Mouse (Mus musculus): ENCODE results near the gene Lin28b. TPM values are rescaled to one million over a fixed set of nuclear protein-coding genes. Genes with fewer than 3 reads are reported as not detected.

Lin28b gene
- polyA plus RNA-seq, 1 experiment from 2014 or later: 1.2 TPM

DNA sequence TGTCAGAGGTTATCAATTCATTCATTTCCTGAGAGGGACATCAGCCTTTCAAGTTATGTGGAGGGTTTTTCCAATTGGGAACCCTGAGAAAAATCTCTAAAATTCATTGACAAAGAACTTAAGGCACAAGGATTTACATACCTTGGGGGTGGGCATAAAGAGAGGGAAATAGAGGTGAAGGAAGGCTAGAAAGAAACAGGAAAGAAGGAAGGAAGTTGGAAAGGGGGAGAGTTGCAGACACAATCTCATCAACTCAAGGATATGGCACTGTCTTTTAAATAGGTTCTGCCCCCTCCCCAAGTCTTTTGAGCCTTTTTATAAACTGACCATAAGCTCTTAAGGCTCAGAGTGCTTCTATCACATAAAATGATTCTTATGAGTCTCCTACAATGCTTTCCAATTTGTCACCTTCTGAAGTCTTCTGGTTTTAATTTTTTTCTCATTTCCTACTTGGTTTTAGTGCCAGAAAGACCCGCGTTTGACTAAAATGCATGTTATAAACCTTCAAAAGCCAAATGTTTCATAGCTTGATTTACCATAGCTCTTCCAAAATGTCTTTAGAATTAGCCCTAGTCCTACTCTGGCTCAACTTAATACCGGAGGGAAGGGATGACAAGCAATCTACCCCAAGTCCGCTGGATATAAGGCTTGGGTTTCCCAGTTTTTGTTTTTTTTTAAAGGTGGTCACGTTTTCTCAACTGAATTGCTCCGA, 13.6 kb downstream of the Lin28b start:
- no peaks in the 10 kb centered on the region for H3K9me3 ChIP-seq (replicated peaks; ENCODE audit: control insufficient read depth, low read length)

DNA sequence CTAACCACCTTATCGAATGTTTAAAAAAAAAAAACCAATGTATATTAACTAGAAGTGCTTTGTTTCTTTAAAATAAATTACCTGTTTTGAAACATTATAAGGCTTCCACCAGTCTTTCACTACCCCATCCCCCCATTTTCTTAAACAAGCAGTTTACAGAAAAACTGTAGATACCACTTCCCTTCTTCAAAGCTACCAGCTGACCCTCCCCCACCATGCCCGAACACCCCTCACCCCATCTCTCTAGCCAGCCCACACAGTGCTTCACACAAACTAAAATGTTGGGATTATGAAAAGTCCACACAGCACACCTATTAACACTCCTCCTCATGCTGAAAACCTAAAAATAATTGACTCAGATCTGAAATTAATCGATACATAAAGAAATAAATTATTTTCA, 14.9 kb downstream of the Lin28b start:
- no peak for ATAC-seq (ENCODE audit: insufficient read depth, low FRiP score)
- 26% methylated on average over 3 of the region's 3 CpGs for WGBS

More for the DNA sequence above, 13.6 kb downstream of the Lin28b start:
- H3K27me3 ChIP-seq (ENCODE audit: control insufficient read depth, insufficient read depth, low read length): peaks cover 23% of the 10 kb centered on the region
- H3K36me3 ChIP-seq (ENCODE audit: control insufficient read depth, insufficient read depth, low read length): no peaks in the 10 kb centered on the region
- H3K9ac ChIP-seq (ENCODE audit: low read length): no peak overlapping the region
- no peak overlapping the region for H3K27ac ChIP-seq (ENCODE audit: low read length)
- H3K4me2 ChIP-seq (ENCODE audit: low read depth, low read length): no peak overlapping the region
- no peaks in the 10 kb centered on the region for H3K4me1 ChIP-seq (ENCODE audit: control insufficient read depth, insufficient read depth, low read length)
- no peak for ATAC-seq (ENCODE audit: insufficient read depth, low FRiP score)
- no peak overlapping the region for H3K4me3 ChIP-seq (replicated peaks; ENCODE audit: low read length)
- 13% methylated on average over 6 of the region's 6 CpGs for WGBS

DNA sequence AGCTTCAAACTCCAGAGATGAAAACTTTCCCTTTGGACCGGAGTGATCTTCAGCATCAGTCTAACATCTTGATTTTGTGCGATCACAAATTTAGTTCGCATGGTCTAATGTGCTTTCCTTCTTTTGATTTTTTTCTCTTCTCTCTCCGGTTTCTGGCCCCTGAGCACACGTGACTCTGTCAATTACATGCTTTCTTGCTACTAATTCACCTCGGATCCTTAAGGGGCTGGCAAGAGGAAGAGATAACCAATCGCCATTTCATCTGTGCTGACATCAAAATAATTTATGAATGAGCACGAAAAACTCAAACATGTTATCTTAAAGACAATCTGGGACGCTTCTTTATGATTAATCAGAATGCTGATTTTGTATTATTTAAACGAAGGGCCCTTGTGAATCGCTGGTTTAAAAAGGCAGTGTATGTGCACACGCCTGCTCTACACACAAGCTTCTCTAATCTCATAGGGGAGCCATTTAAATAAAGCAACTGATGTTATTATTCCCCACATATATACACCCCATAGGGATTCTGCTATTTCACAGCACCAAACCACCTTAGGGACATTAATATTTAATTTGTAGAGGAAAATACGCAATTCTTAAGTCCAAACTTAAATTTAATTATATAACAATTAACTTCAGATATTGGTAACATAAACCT, 16.0 kb downstream of the Lin28b start:
- Histone ChIP-seq H3K4me1 (ENCODE audit: control insufficient read depth, insufficient read depth, low read length) (no peaks in the 10 kb centered on the region), H3K9me3 (replicated peaks; ENCODE audit: control insufficient read depth, low read length) (no peaks in the 10 kb centered on the region), H3K4me2 (ENCODE audit: low read depth, low read length) (peak overlapping the region; percentile 60), H3K27ac (ENCODE audit: low read length) (no peak overlapping the region), H3K27me3 (ENCODE audit: control insufficient read depth, insufficient read depth, low read length) (peaks cover 23% of the 10 kb centered on the region), H3K4me3 (replicated peaks; ENCODE audit: low read length) (peak overlapping the region; percentile 39), H3K9ac (ENCODE audit: low read length) (no peak overlapping the region; the same call in 1 of the 2 replicates), H3K36me3 (ENCODE audit: control insufficient read depth, insufficient read depth, low read length) (no peaks in the 10 kb centered on the region)
- ATAC-seq (ENCODE audit: insufficient read depth, low FRiP score): no peak
- 3% methylated on average over 13 of the region's 13 CpGs for WGBS

More for the DNA sequence above, 14.9 kb downstream of the Lin28b start:
- Histone ChIP-seq H3K4me1 (ENCODE audit: control insufficient read depth, insufficient read depth, low read length) (no peaks in the 10 kb centered on the region), H3K27ac (ENCODE audit: low read length) (no peak overlapping the region), H3K36me3 (ENCODE audit: control insufficient read depth, insufficient read depth, low read length) (no peaks in the 10 kb centered on the region), H3K4me2 (ENCODE audit: low read depth, low read length) (no peak overlapping the region), H3K4me3 (replicated peaks; ENCODE audit: low read length) (no peak overlapping the region), H3K9me3 (replicated peaks; ENCODE audit: control insufficient read depth, low read length) (no peaks in the 10 kb centered on the region), H3K27me3 (ENCODE audit: control insufficient read depth, insufficient read depth, low read length) (peaks cover 23% of the 10 kb centered on the region), H3K9ac (ENCODE audit: low read length) (no peak overlapping the region)

DNA sequence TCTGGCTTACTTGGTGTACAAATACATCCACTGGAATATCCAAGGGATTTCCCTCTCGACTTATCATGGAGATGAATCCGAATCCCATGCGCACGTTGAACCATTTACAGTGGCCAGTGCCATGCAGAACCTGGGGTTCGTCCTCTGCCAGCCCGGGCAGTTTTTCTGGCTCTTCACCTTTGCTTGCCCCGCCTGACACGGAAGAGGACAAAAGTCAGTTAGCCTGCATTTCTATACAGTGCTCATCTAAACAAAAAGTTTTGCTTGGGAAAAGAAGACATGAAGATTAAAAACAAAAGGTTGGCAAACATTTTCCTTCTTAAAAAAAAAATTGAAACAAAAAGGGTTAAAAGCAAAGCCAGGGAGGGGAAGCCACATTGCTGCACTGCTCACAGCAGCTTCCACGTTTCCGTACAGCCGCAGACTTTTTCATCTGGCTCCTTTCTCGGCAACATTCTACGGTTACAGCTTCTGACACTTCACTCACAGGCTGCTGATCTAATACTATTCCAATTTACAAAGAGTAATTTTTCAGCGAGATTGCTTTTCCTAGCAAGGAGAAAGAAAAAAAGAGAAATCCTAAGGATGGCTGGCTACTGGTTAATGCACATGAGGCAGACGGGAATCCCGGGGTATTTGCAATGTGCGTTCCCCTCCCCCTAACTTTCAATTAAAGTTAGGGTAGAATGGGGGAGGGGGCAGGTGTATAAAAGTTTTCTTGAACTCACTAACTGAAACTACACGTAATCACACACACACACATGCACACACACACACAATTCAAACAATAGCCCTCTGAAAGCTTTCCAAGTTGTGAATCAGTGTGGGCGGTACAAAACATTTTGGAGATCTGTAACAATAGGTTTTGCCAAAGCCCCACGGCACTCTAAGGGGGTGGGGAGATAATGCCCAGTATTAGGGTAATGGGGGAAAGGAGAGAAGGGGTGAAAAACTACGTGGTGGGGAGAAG, 16.9 kb downstream of the Lin28b start:
- no peak for ATAC-seq (ENCODE audit: insufficient read depth, low FRiP score)
- H3K4me1 ChIP-seq (ENCODE audit: control insufficient read depth, insufficient read depth, low read length): no peaks in the 10 kb centered on the region
- WGBS: 2% methylated on average over 21 of the region's 21 CpGs
- H3K9ac ChIP-seq (ENCODE audit: low read length): peak overlapping the region; percentile 29; the same call in 1 of the 2 replicates
- peak overlapping the region; percentile 39 for H3K4me3 ChIP-seq (replicated peaks; ENCODE audit: low read length)
- peaks cover 20% of the 10 kb centered on the region for H3K27me3 ChIP-seq (ENCODE audit: control insufficient read depth, insufficient read depth, low read length)
- H3K4me2 ChIP-seq (ENCODE audit: low read depth, low read length): peak overlapping the region; percentile 60
- H3K36me3 ChIP-seq (ENCODE audit: control insufficient read depth, insufficient read depth, low read length): no peaks in the 10 kb centered on the region
- no peak overlapping the region for H3K27ac ChIP-seq (ENCODE audit: low read length)
- H3K9me3 ChIP-seq (replicated peaks; ENCODE audit: control insufficient read depth, low read length): no peaks in the 10 kb centered on the region

DNA sequence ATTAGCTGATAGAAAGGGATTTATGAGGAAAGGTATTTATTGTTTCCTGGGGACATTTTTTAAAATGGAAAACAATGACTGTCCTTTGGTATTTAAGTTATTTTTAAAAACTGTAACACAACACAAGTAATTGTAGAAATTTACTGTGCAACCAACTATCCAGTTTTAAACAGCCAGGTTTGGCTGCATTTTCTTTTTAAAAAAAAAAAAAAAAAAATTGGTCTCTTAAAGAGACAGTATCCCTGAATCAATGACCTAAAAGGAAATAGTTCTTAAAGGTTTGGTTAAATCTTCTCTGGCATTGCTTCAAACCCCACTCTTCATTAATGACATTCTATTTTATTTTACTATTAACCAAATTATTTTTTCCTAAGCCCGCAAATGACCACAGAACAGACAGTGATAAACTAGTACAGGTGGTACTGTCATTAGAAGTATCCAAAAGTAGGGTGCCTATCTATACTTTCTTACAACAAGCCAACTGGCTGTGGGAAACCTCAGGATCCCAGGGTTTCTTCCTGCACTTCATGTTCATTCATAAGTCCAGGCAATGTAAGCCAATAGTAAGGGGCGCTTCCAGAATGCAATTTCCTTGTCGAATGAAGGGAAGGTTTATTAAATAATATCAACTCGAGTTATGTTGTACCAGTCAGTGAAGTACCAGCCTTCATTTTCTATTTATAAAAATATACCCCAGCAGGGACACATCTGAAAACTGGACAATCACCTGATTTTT, 17.8 kb downstream of the Lin28b start:
- no peak overlapping the region for H3K4me3 ChIP-seq (replicated peaks; ENCODE audit: low read length)

DNA sequence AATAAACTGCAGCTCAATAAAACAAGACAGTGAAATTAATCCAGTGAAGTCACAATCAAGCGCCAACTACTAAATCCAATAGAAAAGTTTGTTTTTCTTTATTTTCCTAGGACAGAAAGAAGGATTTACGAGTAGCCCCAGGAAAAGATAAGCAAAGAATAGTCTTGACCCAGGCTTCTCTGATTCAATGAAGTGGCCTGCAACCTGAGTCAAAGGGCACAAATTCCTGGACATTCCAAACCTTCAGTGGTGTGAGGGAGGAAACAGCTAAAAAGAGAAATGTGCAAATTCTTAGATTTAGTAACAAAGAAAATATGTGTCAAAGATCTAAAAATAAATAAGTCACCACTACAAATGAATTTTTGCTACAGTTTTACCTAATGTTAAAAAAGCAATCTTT, 27.6 kb downstream of the Lin28b start:
- H3K9ac ChIP-seq (ENCODE audit: low read length): no peak overlapping the region
- no peak overlapping the region for H3K27ac ChIP-seq (ENCODE audit: low read length)
- H3K27me3 ChIP-seq (ENCODE audit: control insufficient read depth, insufficient read depth, low read length): no peaks in the 10 kb centered on the region
- H3K4me3 ChIP-seq (replicated peaks; ENCODE audit: low read length): no peak overlapping the region
- no peaks in the 10 kb centered on the region for H3K9me3 ChIP-seq (replicated peaks; ENCODE audit: control insufficient read depth, low read length)
- H3K4me1 ChIP-seq (ENCODE audit: control insufficient read depth, insufficient read depth, low read length): no peaks in the 10 kb centered on the region
- H3K36me3 ChIP-seq (ENCODE audit: control insufficient read depth, insufficient read depth, low read length): no peaks in the 10 kb centered on the region
- 48% methylated on average over 2 of the region's 2 CpGs for WGBS
- H3K4me2 ChIP-seq (ENCODE audit: low read depth, low read length): no peak overlapping the region
- ATAC-seq (ENCODE audit: insufficient read depth, low FRiP score): no peak

More for the DNA sequence above, 17.8 kb downstream of the Lin28b start:
- H3K4me2 ChIP-seq (ENCODE audit: low read depth, low read length): 0 out of 2 replicates have a peak overlapping the region, but pooled peaks have one; percentile 60
- H3K36me3 ChIP-seq (ENCODE audit: control insufficient read depth, insufficient read depth, low read length): no peaks in the 10 kb centered on the region
- 28% methylated on average over 4 of the region's 4 CpGs for WGBS
- no peaks in the 10 kb centered on the region for H3K9me3 ChIP-seq (replicated peaks; ENCODE audit: control insufficient read depth, low read length)
- no peaks in the 10 kb centered on the region for H3K4me1 ChIP-seq (ENCODE audit: control insufficient read depth, insufficient read depth, low read length)
- no peak for ATAC-seq (ENCODE audit: insufficient read depth, low FRiP score)
- peaks cover 16% of the 10 kb centered on the region for H3K27me3 ChIP-seq (ENCODE audit: control insufficient read depth, insufficient read depth, low read length)
- H3K27ac ChIP-seq (ENCODE audit: low read length): no peak overlapping the region
- H3K9ac ChIP-seq (ENCODE audit: low read length): no peak overlapping the region

DNA sequence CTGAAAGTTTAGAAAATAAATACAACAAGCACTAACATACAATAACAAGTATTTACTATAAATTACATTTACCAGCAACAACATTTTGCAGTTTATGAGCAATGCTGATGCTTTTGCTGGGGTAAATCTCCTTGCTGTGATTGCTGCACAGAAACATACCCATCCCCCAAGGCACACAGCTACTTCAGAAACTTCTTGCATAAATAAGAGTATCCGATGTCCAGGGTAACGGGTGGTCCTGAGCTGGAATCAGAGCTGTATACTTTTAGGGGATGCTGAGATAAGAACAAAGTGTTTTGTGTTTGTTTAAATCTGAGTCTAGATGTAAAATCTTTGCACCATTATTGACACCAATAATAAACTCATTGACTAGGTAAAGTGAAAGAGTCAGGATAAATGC, 28.1 kb downstream of the Lin28b start:
- no peaks in the 10 kb centered on the region for H3K9me3 ChIP-seq (replicated peaks; ENCODE audit: control insufficient read depth, low read length)
- H3K36me3 ChIP-seq (ENCODE audit: control insufficient read depth, insufficient read depth, low read length): no peaks in the 10 kb centered on the region
- H3K27ac ChIP-seq (ENCODE audit: low read length): no peak overlapping the region
- no peak overlapping the region for H3K4me3 ChIP-seq (replicated peaks; ENCODE audit: low read length)
- H3K27me3 ChIP-seq (ENCODE audit: control insufficient read depth, insufficient read depth, low read length): no peaks in the 10 kb centered on the region
- no peak for ATAC-seq (ENCODE audit: insufficient read depth, low FRiP score)
- no peaks in the 10 kb centered on the region for H3K4me1 ChIP-seq (ENCODE audit: control insufficient read depth, insufficient read depth, low read length)
- no peak overlapping the region for H3K9ac ChIP-seq (ENCODE audit: low read length)
- 34% methylated on average over 2 of the region's 2 CpGs for WGBS
- no peak overlapping the region for H3K4me2 ChIP-seq (ENCODE audit: low read depth, low read length)

DNA sequence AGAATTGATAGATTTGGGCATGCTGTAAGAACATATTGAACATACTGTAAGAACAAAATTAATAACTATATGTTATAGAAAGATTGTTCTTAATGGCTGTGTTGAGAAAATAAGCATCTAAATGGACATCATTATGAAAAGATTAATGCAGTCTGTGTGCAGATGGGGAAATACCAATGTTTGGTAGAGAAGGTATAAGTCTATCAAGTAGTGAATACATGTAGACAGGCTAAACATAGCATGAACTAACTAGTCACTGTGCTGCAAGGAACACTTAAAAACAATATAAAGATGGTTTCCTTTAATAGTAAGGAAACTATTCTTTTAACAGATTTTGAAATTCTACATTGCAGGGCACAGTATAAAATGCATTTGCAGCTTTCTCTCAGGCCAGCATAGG, 39.6 kb downstream of the Lin28b start:
- no peak for ATAC-seq (ENCODE audit: insufficient read depth, low FRiP score)
- Histone ChIP-seq H3K4me3 (replicated peaks; ENCODE audit: low read length) (no peak overlapping the region), H3K27me3 (ENCODE audit: control insufficient read depth, insufficient read depth, low read length) (no peaks in the 10 kb centered on the region), H3K9ac (ENCODE audit: low read length) (no peak overlapping the region), H3K4me2 (ENCODE audit: low read depth, low read length) (peak overlapping the region; percentile 32), H3K27ac (ENCODE audit: low read length) (no peak overlapping the region), H3K9me3 (replicated peaks; ENCODE audit: control insufficient read depth, low read length) (no peaks in the 10 kb centered on the region), H3K36me3 (ENCODE audit: control insufficient read depth, insufficient read depth, low read length) (no peaks in the 10 kb centered on the region), H3K4me1 (ENCODE audit: control insufficient read depth, insufficient read depth, low read length) (no peaks in the 10 kb centered on the region)
